In genomic region chr13:107325707-107326495, GRCm38 (mm10) we compare ENCODE assay signal across 8 mouse cellular contexts.
DNase-seq lines count a peak whose midpoint lies in the region; ATAC-seq and TF ChIP-seq lines count a peak whose summit lies in the region.

No protein-coding gene starts in this region.

- H3K4me1 ChIP-seq in forebrain, embryonic 11.5 days (replicated peaks; ENCODE audit: control insufficient read depth, insufficient read depth, low read length), result no peaks in the 10 kb centered on the region
- no peaks in the 10 kb centered on the region for H3K4me1 ChIP-seq in hindbrain, postnatal 0 days (ENCODE audit: insufficient read depth, low read length)
- no peaks in the 10 kb centered on the region for H3K4me1 ChIP-seq in limb, embryonic 11.5 days (ENCODE audit: control insufficient read depth, insufficient read depth, low read length)

- no peak for ATAC-seq in forebrain, embryonic 11.5 days (replicated peaks; ENCODE audit: low FRiP score)
- peak; percentile 59; the same call in 1 of the 2 replicates for ATAC-seq in hindbrain, postnatal 0 days
- no peak for ATAC-seq in limb, embryonic 11.5 days (ENCODE audit: insufficient number of reproducible peaks, low FRiP score, low TSS enrichment, low read depth)

- no peak overlapping the region for H3K4me2 ChIP-seq in forebrain, embryonic 11.5 days (ENCODE audit: low read depth, low read length, severe bottlenecking)
- no peak overlapping the region for H3K4me2 ChIP-seq in hindbrain, postnatal 0 days (ENCODE audit: low read depth, low read length)
- no peak overlapping the region for H3K4me2 ChIP-seq in limb, embryonic 11.5 days (ENCODE audit: low read depth, severe bottlenecking)

- H3K36me3 ChIP-seq in forebrain, embryonic 11.5 days (ENCODE audit: control insufficient read depth, insufficient read depth, low read length), result no peaks in the 10 kb centered on the region
- no peaks in the 10 kb centered on the region for H3K36me3 ChIP-seq in hindbrain, postnatal 0 days (ENCODE audit: insufficient read depth, low read length)
- H3K36me3 ChIP-seq in limb, embryonic 11.5 days (ENCODE audit: control insufficient read depth, insufficient read depth, low read length), result no peaks in the 10 kb centered on the region

- peak; percentile 89 for TF ChIP-seq CTCF in brain, embryonic 14.5 days (IDR thresholded peaks at IDR 0.05; ENCODE audit: borderline replicate concordance, extremely low read depth, insufficient read depth, insufficient read length)
- TF ChIP-seq CTCF in hindbrain, postnatal 0 days (IDR thresholded peaks at IDR 0.05; ENCODE audit: low read depth), result peak; percentile 95

- no peaks in the 10 kb centered on the region for H3K9me3 ChIP-seq in forebrain, embryonic 11.5 days (ENCODE audit: control insufficient read depth, low read length)
- H3K9me3 ChIP-seq in hindbrain, postnatal 0 days (ENCODE audit: low read length), result no peaks in the 10 kb centered on the region
- no peaks in the 10 kb centered on the region for H3K9me3 ChIP-seq in limb, embryonic 11.5 days (ENCODE audit: control insufficient read depth, low read length)

- no peak overlapping the region for H3K9ac ChIP-seq in forebrain, embryonic 11.5 days (ENCODE audit: low read length)
- H3K9ac ChIP-seq in hindbrain, postnatal 0 days (replicated peaks; ENCODE audit: low read length), result no peak overlapping the region
- H3K9ac ChIP-seq in limb, embryonic 11.5 days (ENCODE audit: low read length), result no peak overlapping the region

- peak; percentile 29 to 54 for DNase-seq in urinary bladder, adult 18-20 months (ENCODE audit: low spot score in 2 of 2)
- DNase-seq in urinary bladder, postnatal 10 days (ENCODE audit: low spot score), result no peak
- DNase-seq in brain, embryonic 14.5 days (ENCODE audit: low read depth), result peak; percentile 87
- peak; percentile 68 for DNase-seq in forebrain, embryonic 11.5 days (ENCODE audit: low spot score)
- DNase-seq in hindbrain, postnatal 0 days (ENCODE audit: low spot score), result peak; percentile 77
- peak; percentile 67 for DNase-seq in limb, embryonic 11.5 days (ENCODE audit: low spot score)
- peak; percentile 80 for DNase-seq in retina, embryonic 14.5 days (ENCODE audit: low spot score)
- no peak for DNase-seq in c-Kit-positive CD71-positive TER-119-positive erythroid progenitor cells, embryonic 14.5 days (ENCODE audit: low spot score)

- no peak overlapping the region for H3K4me3 ChIP-seq in forebrain, embryonic 11.5 days (ENCODE audit: low read depth, low read length)
- no peak overlapping the region for H3K4me3 ChIP-seq in hindbrain, postnatal 0 days (ENCODE audit: low read length)
- H3K4me3 ChIP-seq in limb, embryonic 11.5 days (ENCODE audit: low read depth, low read length), result no peak overlapping the region

- H3K27ac ChIP-seq in forebrain, embryonic 11.5 days (ENCODE audit: low read depth, low read length), result no peak overlapping the region
- H3K27ac ChIP-seq in hindbrain, postnatal 0 days, result no peak overlapping the region
- H3K27ac ChIP-seq in limb, embryonic 11.5 days (replicated peaks; ENCODE audit: low read depth, low read length), result no peak overlapping the region

- no peak for TF ChIP-seq POLR2A in brain, embryonic 14.5 days (IDR thresholded peaks at IDR 0.05; ENCODE audit: borderline replicate concordance, extremely low read depth, insufficient read depth, insufficient read length, poor library complexity, severe bottlenecking)

- WGBS in forebrain, embryonic 11.5 days, result 76% methylated on average over 3 of the region's 3 CpGs
- 58% methylated on average over 3 of the region's 3 CpGs for WGBS in hindbrain, postnatal 0 days
- WGBS in limb, embryonic 11.5 days, result 64% methylated on average over 3 of the region's 3 CpGs

- no peaks in the 10 kb centered on the region for H3K27me3 ChIP-seq in forebrain, embryonic 11.5 days (ENCODE audit: control insufficient read depth, insufficient read depth, low read length)
- no peaks in the 10 kb centered on the region for H3K27me3 ChIP-seq in hindbrain, postnatal 0 days (ENCODE audit: insufficient read depth, low read length)
- no peaks in the 10 kb centered on the region for H3K27me3 ChIP-seq in limb, embryonic 11.5 days (ENCODE audit: control insufficient read depth, insufficient read depth, low read length)

Comparison
In these comparisons a context has a peak if more than half of its experiments do, and no peak if none do; other contexts are left out.
1. DNase-seq: peak in urinary bladder, adult 18-20 months (2 of 2), brain, embryonic 14.5 days (single experiment), forebrain, embryonic 11.5 days (single experiment), hindbrain, postnatal 0 days (single experiment), limb, embryonic 11.5 days (single experiment) and retina, embryonic 14.5 days (single experiment); none in urinary bladder, postnatal 10 days (single experiment) and c-Kit-positive CD71-positive TER-119-positive erythroid progenitor cells, embryonic 14.5 days (single experiment).